Mouse (Mus musculus): ENCODE data around the gene Osmr. TPM values are rescaled to one million over a fixed set of nuclear protein-coding genes. Genes with fewer than 3 reads are reported as not detected.

Osmr gene
- 92.0 TPM for polyA plus RNA-seq (2021)

GRCm38 (mm10) chr15:6874601-6875019, at the start of gene Osmr:
TSS of gene Osmr (minus strand) at chr15:6874969.
- in situ Hi-C loops (cut with MboI; ENCODE audit: low pct_unique_long_range_greater_than_20kb), result no loop called here
- ChIA-PET POLR2A (interaction anchor here (1.4 to 2.1 kb wide), 2 partner anchors 9 to 15 kb away, joined by 7 to 8 read pairs; no protein-coding TSS in a partner anchor), CTCF (interaction anchor here (2.0 kb wide), 1 partner anchor 8 kb away, joined by 9 read pairs; no protein-coding TSS in a partner anchor)
- no peak for TF ChIP-seq CTCF (IDR thresholded peaks at IDR 0.05)
- no peaks in the 10 kb centered on the region for H3K27me3 ChIP-seq
- peak; percentile 24 for ATAC-seq
- no peak for DNase-seq (ENCODE audit: low read depth, low spot score)

GRCm38 (mm10) chr15:6919406-6919805, 44.6 kb upstream of the Osmr start:
- TF ChIP-seq CTCF (IDR thresholded peaks at IDR 0.05), result no peak
- no peaks in the 10 kb centered on the region for H3K27me3 ChIP-seq
- in situ Hi-C loops (cut with MboI; ENCODE audit: low pct_unique_long_range_greater_than_20kb), result loop anchor here (5.0 kb wide), 1 partner anchor 213 kb away; no protein-coding TSS in a partner anchor
- ATAC-seq (no peak), DNase-seq (ENCODE audit: low read depth, low spot score) (no peak)
- POLR2A ChIA-PET, result no interaction called here
- CTCF ChIA-PET, result no interaction called here

- ChIA-PET CTCF (interaction anchor here (1.3 to 1.4 kb wide), 2 partner anchors 52 to 220 kb away, joined by 3 to 4 read pairs; no protein-coding TSS in a partner anchor), POLR2A (no interaction called here)
- in situ Hi-C loops (cut with MboI; ENCODE audit: low pct_unique_long_range_greater_than_20kb), result loop anchor here (5.0 kb wide), 1 partner anchor 83 kb away; no protein-coding TSS in a partner anchor
- no peaks in the 10 kb centered on the region for H3K27me3 ChIP-seq
- peak; percentile 77 for DNase-seq (ENCODE audit: low read depth, low spot score)
- no peak for TF ChIP-seq CTCF (IDR thresholded peaks at IDR 0.05)
- ATAC-seq, result peak; percentile 23
Observed at GRCm38 (mm10) chr15:6914163-6914562, 39.4 kb upstream of the Osmr start.

GRCm38 (mm10) chr15:6909669-6910068, 34.9 kb upstream of the Osmr start:
- CTCF ChIA-PET, result interaction anchor here (0.8 to 2.3 kb wide), 5 partner anchors 27 to 324 kb away, joined by 3 to 11 read pairs (median 3); no protein-coding TSS in a partner anchor
- POLR2A ChIA-PET, result interaction anchor here (1.2 kb wide), 1 partner anchor 220 kb away, joined by 3 read pairs; no protein-coding TSS in a partner anchor
- DNase-seq (ENCODE audit: low read depth, low spot score) (peak; percentile 56), ATAC-seq (peak; percentile 81)
- in situ Hi-C loops (cut with MboI; ENCODE audit: low pct_unique_long_range_greater_than_20kb), result loop anchor here (5.0 kb wide), 3 partner anchors 88 to 533 kb away; no protein-coding TSS in a partner anchor
- H3K27me3 ChIP-seq, result no peaks in the 10 kb centered on the region
- peak; percentile 99 for TF ChIP-seq CTCF (IDR thresholded peaks at IDR 0.05)

GRCm38 (mm10) chr15:6909084-6909483, 34.3 kb upstream of the Osmr start:
- ATAC-seq, result no peak
- TF ChIP-seq CTCF (IDR thresholded peaks at IDR 0.05), result no peak
- no peaks in the 10 kb centered on the region for H3K27me3 ChIP-seq
- ChIA-PET CTCF (interaction anchor here (0.7 to 2.0 kb wide), 4 partner anchors 26 to 317 kb away, joined by 3 to 8 read pairs (median 4); no protein-coding TSS in a partner anchor), POLR2A (interaction anchor here (0.7 kb wide), 1 partner anchor 358 kb away, joined by 3 read pairs; no protein-coding TSS in a partner anchor)
- no peak for DNase-seq (ENCODE audit: low read depth, low spot score)
- in situ Hi-C loops (cut with MboI; ENCODE audit: low pct_unique_long_range_greater_than_20kb), result loop anchor here (5.0 kb wide), 2 partner anchors 313 to 533 kb away; no protein-coding TSS in a partner anchor

- in situ Hi-C loops (cut with MboI; ENCODE audit: low pct_unique_long_range_greater_than_20kb), result loop anchor here (5.0 kb wide), 2 partner anchors 314 to 534 kb away; no protein-coding TSS in a partner anchor
- ATAC-seq (no peak), DNase-seq (ENCODE audit: low read depth, low spot score) (no peak)
- no peak for TF ChIP-seq CTCF (IDR thresholded peaks at IDR 0.05)
- CTCF ChIA-PET, result interaction anchor here (0.7 to 2.0 kb wide), 5 partner anchors 25 to 318 kb away, joined by 3 to 8 read pairs (median 3); no protein-coding TSS in a partner anchor
- POLR2A ChIA-PET, result interaction anchor here (0.7 kb wide), 1 partner anchor 359 kb away, joined by 3 read pairs; no protein-coding TSS in a partner anchor
- no peaks in the 10 kb centered on the region for H3K27me3 ChIP-seq
Observed at GRCm38 (mm10) chr15:6908601-6909000, 33.8 kb upstream of the Osmr start.

- DNase-seq (ENCODE audit: low read depth, low spot score) (no peak), ATAC-seq (no peak)
- no peak for TF ChIP-seq CTCF (IDR thresholded peaks at IDR 0.05)
- in situ Hi-C loops (cut with MboI; ENCODE audit: low pct_unique_long_range_greater_than_20kb), result loop anchor here (5.0 kb wide), 2 partner anchors 316 to 536 kb away; no protein-coding TSS in a partner anchor
- POLR2A ChIA-PET, result interaction anchor here (0.6 kb wide), 1 partner anchor 320 kb away, joined by 3 read pairs; no protein-coding TSS in a partner anchor
- no peaks in the 10 kb centered on the region for H3K27me3 ChIP-seq
- CTCF ChIA-PET, result no interaction called here
Observed at GRCm38 (mm10) chr15:6906260-6907047, 31.7 kb upstream of the Osmr start.

- DNase-seq (ENCODE audit: low read depth, low spot score) (no peak), ATAC-seq (no peak)
- ChIA-PET POLR2A (interaction anchor here (0.6 kb wide), 1 partner anchor 320 kb away, joined by 3 read pairs; no protein-coding TSS in a partner anchor), CTCF (no interaction called here)
- in situ Hi-C loops (cut with MboI; ENCODE audit: low pct_unique_long_range_greater_than_20kb), result loop anchor here (5.0 kb wide), 2 partner anchors 317 to 537 kb away; no protein-coding TSS in a partner anchor
- no peaks in the 10 kb centered on the region for H3K27me3 ChIP-seq
- no peak for TF ChIP-seq CTCF (IDR thresholded peaks at IDR 0.05)
Observed at GRCm38 (mm10) chr15:6905726-6906125, 31.0 kb upstream of the Osmr start.

- ChIA-PET POLR2A (interaction anchor here (0.6 kb wide), 1 partner anchor 294 kb away, joined by 4 read pairs; no protein-coding TSS in a partner anchor), CTCF (no interaction called here)
- ATAC-seq (no peak), DNase-seq (ENCODE audit: low read depth, low spot score) (no peak)
- no peaks in the 10 kb centered on the region for H3K27me3 ChIP-seq
- in situ Hi-C loops (cut with MboI; ENCODE audit: low pct_unique_long_range_greater_than_20kb), result no loop called here
- TF ChIP-seq CTCF (IDR thresholded peaks at IDR 0.05), result no peak
Observed at GRCm38 (mm10) chr15:6903286-6903975, 28.7 kb upstream of the Osmr start.
